Mouse (Mus musculus): ENCODE measurements around the gene Map2k3.

Map2k3 gene

GRCm38 (mm10) chr11:60955621-60956383, 24.0 kb downstream of the Map2k3 start:
- DNase-seq (ENCODE audit: low read depth, low spot score), result no peak

GRCm38 (mm10) chr11:60958948-60959347, 27.1 kb downstream of the Map2k3 start:
- DNase-seq (ENCODE audit: low read depth, low spot score), result no peak

- DNase-seq (ENCODE audit: low read depth, low spot score), result no peak
Observed at GRCm38 (mm10) chr11:60961176-60961575, 29.3 kb downstream of the Map2k3 start.

GRCm38 (mm10) chr11:60962709-60963108, 30.9 kb downstream of the Map2k3 start:
- no peak for DNase-seq (ENCODE audit: low read depth, low spot score)

- DNase-seq (ENCODE audit: low read depth, low spot score), result no peak
Observed at GRCm38 (mm10) chr11:60966974-60967373, 35.1 kb downstream of the Map2k3 start.

- DNase-seq (ENCODE audit: low read depth, low spot score), result no peak
Observed at GRCm38 (mm10) chr11:60975097-60975496, 43.3 kb downstream of the Map2k3 start.

GRCm38 (mm10) chr11:60976234-60976633, 44.4 kb downstream of the Map2k3 start:
- DNase-seq (ENCODE audit: low read depth, low spot score), result peak; percentile 54

GRCm38 (mm10) chr11:60976742-60977141, 44.9 kb downstream of the Map2k3 start:
- DNase-seq (ENCODE audit: low read depth, low spot score), result peak; percentile 98

- peak; percentile 75 for DNase-seq (ENCODE audit: low read depth, low spot score)
Observed at GRCm38 (mm10) chr11:60977153-60977552, 45.3 kb downstream of the Map2k3 start.

GRCm38 (mm10) chr11:60978658-60979057, 46.8 kb downstream of the Map2k3 start:
- DNase-seq (ENCODE audit: low read depth, low spot score), result no peak

GRCm38 (mm10) chr11:60979788-60980187, 48.0 kb downstream of the Map2k3 start:
- no peak for DNase-seq (ENCODE audit: low read depth, low spot score)

GRCm38 (mm10) chr11:60981693-60982486, 50.1 kb downstream of the Map2k3 start:
- no peak for DNase-seq (ENCODE audit: low read depth, low spot score)

- peak; percentile 37 for DNase-seq (ENCODE audit: low read depth, low spot score)
Observed at GRCm38 (mm10) chr11:60984912-60985558, 53.2 kb downstream of the Map2k3 start.

- no peak for DNase-seq (ENCODE audit: low read depth, low spot score)
Observed at GRCm38 (mm10) chr11:60990428-60990827, 58.6 kb downstream of the Map2k3 start.
